Mouse (Mus musculus): ENCODE measurements around the gene Spsb2.

GRCm38 (mm10) chr6:124804341-124804740 lies 4.1 kb upstream of the Spsb2 start:
- no peak for TF ChIP-seq CTCF (IDR thresholded peaks at IDR 0.05; ENCODE audit: control insufficient read depth, insufficient read depth, insufficient replicate concordance, low read depth, low read length)
- no peak for TF ChIP-seq POLR2A (IDR thresholded peaks at IDR 0.05; ENCODE audit: control insufficient read depth, low read depth, low read length)
